Mouse (Mus musculus): ENCODE results near the gene Nabp1.
A peak's percentile ranks its signal among the peaks of the same experiment; 100 is the strongest.
"Not testable (repeated sequence)": the region's sequence is repeated elsewhere in the genome, so short reads cannot be mapped to it uniquely, and the experiment has no call there.

The Nabp1 gene

GRCm38 (mm10) chr1:51486291-51486690 lies 8.1 kb upstream of the Nabp1 start:
- DNase-seq (ENCODE audit: low spot score), result no peak

DNA sequence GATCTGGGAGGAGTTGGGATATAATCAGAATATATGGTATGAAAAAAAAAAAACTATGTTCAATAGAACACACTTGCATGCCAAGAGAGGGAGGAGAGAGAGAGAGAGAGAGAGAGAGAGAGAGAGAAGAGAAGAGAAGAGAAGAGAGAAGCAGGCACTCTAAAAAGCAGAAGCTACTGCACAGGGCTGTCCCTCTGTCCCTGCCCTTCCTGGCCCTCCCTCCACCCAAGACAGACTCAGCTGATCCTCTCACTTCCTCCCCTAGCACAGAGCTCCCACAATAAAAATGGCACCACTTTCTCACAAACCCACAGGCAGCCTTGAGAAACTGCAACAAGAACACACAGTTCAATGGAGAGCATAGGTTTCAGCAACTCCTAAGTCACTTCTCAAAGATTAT lies 2.2 kb upstream of the Nabp1 start:
- no peak for DNase-seq (ENCODE audit: low spot score)

DNA sequence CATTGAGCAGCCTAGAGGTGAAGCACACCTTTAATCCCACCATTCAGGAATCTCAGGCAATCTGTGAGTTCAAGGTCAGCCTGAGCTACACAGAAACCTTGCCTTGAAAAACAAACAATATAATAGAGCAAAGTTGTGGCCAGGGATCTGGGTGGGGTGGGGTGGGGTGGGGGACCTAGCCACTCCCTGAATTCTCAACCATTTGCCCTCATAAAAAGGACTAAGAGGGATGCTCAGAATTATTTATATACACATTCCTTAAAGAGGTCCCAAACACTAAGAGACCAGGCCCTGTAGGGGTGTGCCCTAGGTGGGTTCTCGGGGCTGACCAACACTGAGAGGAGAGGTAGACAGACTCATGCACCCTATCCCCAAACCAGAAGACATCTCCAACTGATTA lies 1.5 kb upstream of the Nabp1 start:
- no peak for DNase-seq (ENCODE audit: low spot score)

GRCm38 (mm10) chr1:51479027-51479329 lies 753 bp upstream of the Nabp1 start:
- no peak for DNase-seq (ENCODE audit: low spot score)

DNA sequence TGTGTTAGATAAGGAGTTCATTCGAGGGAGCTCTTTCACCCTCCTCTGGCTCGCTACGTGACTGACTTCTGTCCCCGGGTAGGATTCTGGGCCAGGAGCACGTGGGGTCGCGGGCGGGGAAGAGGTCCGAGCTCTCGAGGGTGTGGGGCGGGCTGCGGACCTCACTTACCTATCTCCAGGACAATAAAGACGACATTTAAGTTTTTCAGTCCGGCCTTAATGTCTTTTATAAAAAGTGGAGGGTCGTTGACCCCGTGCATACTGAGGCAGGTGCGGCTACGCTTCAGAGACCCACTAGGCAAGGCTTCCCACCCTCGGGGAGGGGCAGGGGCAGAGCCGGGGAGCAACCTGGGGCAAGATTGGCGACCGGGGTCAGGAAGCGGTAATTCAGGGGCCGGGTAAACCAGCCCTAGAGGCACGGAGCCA lies 556 bp downstream of the Nabp1 start:
- DNase-seq (ENCODE audit: low spot score), result peak; percentile 67

DNA sequence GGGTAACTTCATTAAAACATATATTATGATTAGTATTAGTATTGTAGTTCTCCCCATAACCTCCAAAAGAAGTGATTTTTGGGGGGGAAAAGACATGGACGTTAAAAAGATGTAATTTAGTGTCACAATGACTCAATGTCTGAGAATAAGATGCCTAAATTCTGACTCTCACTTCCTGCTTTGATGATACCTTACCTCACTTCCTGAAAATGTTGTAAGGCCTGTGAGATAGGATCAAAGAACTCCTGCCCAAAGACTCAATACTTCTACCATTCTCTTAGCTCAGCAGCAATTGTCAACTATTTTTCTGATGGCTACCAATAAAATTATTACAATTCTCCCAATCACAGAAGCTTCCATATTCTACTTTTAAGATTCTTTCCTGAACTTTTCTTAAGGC lies 1.8 kb downstream of the Nabp1 start:
- no peak for DNase-seq (ENCODE audit: low spot score)

DNA sequence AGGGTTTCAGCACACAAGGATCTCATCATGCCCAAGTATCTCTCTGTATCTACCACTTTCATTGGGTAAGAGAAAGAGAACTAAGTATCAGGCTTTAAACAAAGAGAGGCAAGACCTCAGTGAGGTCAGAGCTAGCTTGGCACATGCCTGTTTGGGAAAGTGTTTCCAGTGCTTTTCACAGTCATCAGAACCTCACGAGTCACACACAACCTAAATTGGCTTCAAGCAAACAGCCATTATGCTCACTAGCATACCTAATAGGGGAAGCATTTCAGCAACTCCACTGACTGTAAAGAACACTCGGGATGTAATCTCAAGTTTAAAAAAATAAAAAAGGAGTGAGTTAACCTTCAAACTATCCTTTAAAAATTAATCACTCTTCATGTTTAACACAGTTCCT lies 10.1 kb downstream of the Nabp1 start:
- DNase-seq (ENCODE audit: low spot score), result peak; percentile 4

DNA sequence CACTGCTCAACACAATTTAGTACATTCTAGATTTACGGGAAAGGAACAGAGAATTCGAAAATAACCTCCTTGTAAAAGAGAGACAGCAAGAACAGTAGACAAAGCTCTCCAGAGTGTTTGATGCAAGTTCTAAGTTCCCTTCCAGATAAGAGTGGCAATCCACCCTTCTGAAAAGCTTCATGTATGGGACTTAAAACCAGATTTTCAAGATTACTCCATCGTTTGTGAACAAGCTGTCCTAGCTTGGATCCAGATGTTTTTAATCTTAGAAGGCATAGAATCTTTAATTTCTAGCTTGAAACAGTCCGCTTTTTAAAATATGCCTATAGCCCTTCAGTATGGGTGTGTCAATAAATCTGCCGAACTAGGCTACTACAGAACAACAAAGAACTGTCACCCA lies 11.0 kb downstream of the Nabp1 start:
- DNase-seq (ENCODE audit: low spot score), result no peak

DNA sequence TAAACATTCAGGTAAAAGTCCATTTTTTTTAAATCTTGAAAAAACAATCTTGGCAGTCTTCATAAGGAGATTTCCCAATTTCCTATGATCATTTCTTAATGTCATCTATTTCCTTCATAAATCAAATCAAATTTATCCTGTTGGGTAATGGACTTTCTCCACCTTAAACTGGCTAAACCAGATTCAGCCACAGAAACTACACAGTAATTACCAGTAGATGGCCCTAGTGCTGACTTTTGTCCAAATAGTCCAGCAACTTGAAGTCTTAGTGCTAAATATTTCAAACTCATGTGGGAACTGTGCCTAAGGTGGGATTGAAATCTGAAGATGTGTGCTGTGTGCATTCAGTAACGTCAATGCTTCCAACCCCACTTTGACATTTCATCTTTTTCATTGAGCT lies 11.8 kb downstream of the Nabp1 start:
- peak; percentile 16 for DNase-seq (ENCODE audit: low spot score)

DNA sequence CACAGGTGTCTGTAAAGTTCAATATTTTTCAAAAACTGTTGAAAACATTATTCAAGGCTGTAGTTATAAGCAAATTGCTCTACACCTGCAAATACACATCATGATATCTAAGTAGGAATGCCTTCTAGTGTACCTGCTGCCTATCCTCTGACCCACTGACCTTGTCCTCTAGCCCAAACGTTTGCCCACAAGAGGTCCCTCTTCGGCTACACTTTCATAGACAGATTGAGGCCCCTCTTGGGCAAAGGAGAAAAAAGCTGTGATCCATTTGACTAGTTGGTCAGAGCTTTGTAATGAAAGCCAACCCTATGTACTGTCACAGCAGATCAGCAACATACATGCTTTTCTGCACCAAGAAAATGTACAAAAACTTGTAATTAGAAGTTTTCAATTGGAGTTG lies 12.9 kb downstream of the Nabp1 start:
- no peak for DNase-seq (ENCODE audit: low spot score)

- no peak for DNase-seq (ENCODE audit: low spot score)
Observed at GRCm38 (mm10) chr1:51463038-51463437, 15.2 kb downstream of the Nabp1 start.

DNA sequence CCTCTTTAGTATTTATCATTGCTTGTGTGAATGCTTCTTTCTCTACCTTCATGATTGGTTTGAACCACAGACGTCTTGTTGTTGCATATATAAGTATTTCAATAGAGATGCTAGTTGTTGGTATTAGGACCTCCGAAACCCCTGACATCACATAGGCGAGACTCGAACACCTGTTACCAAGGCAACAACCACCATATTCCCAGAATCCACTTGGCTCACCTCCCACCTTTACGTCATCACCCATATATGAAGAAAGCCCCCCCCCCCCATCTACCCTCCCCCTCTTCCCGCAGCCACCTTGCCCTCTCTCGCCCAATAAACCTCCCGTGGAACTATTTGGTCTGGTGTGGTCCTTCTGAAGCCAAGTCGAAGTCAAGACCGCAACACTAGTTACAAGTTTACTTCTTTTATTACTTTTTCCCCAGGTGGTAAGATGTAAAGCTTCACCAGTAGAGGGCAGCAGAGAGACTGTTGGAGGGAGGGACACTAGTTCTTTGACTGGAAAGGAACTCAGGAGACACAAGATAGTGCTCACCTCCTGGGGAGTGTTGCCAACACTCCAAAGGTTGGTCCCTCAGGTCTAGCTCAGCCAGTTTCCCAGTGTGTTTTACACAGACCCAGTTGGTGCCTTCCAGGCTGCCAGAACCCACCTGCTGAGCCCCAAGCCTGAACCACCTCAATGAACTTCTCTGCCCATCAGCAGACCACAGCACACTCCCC lies 19.3 kb downstream of the Nabp1 start:
- DNase-seq (ENCODE audit: low spot score), result peak; percentile 56

DNA sequence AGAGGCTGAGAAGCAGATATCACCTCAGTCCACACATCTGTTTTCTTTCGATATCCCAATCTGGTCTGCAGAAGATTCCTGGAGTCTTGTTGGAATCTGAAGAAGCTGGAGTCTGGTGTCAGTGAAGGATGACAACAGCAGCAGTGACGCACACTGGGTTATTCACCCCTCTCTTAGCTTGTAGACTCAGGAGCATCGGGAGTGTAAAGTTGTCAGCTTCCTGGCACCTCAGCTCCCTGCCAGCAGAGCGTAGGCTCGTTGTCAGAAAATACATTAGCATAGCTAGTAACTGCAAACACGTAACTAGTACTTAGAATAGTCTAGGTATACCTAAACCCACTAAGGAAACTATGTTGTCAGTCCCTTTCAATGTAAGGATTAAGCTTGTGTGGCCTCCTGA lies 20.1 kb downstream of the Nabp1 start:
- DNase-seq (ENCODE audit: low spot score), result no peak

DNA sequence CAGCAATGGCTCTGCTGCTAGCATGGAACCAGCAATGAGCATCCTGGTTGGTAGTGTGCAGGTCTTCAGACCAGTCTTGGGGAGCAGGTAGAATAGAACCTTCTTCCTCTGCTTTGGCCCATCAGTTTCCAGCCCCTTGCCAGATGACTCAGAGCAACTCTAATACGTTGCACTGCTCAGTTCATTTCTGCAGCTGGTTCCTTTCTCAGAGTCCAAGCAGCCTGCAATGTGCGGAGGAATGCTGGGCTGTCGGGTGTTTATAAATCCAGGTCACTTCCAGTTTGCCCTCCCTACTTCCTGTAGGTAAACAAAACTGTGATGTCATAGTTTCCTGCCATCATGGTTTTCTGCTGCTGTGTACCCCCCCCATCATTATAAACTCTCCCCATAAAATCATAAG lies 21.0 kb downstream of the Nabp1 start:
- DNase-seq (ENCODE audit: low spot score), result peak; percentile 22

GRCm38 (mm10) chr1:51448789-51449188 lies 29.4 kb downstream of the Nabp1 start:
- DNase-seq (ENCODE audit: low spot score), result no peak

- peak; percentile 24 for DNase-seq (ENCODE audit: low spot score)
Observed at GRCm38 (mm10) chr1:51445854-51446460, 32.3 kb downstream of the Nabp1 start.

DNA sequence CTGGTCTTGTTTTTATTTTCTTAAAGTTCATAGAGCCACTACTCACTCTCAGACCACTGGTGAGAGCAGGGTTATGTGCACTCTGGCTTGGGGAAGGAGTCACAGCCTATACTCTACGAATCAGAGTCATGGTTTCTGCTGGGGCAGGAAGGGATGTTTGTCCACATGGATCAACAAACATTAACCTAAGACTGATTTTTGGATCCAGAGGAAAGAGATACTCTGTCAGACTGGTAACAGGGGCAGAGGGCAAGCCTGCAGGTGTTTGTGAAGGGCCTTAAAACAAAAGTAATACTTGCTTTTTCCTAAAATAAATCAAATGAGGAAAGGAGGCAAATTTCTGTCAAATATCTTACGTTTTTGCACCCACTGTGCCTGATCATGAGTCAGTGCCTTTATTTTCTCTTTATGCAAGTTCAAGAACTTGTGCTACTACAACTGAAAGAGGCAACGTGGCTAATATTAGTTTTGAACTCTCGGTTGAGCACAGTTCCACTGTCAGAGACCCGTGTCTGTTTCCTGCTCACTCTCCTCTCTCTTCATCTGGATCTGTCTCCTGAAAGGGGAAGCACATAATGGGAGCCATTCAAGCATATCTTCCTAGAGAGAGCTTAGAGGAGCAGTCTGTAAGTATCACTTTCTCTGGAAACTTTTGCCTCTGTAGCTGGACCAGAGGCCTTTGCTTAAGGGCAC lies 32.9 kb downstream of the Nabp1 start:
- no peak for DNase-seq (ENCODE audit: low spot score)

DNA sequence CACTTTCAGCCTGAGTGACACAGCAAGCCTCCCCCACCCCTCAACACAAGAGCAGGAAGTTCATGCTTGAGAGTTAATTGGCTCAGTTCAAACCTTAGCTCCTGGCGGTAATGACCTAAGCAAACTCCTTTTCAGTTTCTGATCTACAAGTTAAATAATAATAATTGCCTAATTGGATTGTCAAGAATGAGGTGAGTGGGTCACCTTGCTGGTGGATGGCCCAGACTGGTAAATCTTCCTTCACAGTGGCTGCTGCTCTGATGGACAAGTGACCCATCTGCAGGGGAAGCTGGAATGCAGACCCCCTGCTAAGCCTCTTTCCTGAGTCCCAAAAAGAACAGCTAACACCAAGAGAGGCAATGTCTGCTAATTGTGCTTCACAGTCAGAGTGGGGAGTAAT lies 48.5 kb downstream of the Nabp1 start:
- DNase-seq (ENCODE audit: low spot score), result no peak

- DNase-seq (ENCODE audit: low spot score), result no peak
Observed at GRCm38 (mm10) chr1:51426298-51426697, 51.9 kb downstream of the Nabp1 start.

- not testable (repeated sequence) for DNase-seq (ENCODE audit: low spot score)
Observed at GRCm38 (mm10) chr1:51421029-51421428, 57.2 kb downstream of the Nabp1 start.

DNA sequence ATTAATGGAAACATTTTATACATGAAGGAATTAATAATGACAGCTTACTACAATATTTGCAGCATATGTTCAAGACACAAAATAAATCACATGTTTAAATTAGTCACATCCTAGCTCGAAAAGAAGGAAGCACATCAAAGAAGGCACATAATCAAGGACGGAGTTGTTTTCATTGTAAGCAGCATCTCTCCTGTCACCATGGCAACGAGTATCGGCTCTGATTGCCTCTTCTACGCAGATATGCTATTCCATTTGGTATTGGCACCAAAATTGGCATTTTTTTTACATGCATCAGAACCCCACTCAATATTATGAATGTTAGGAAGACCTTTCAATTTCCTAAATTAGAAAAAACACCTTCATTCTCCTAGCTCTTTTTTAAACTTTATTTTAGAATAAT lies 59.5 kb downstream of the Nabp1 start:
- no peak for DNase-seq (ENCODE audit: low spot score)

Measured in yolk sac, embryonic 10.5 days (tissue).